Mouse (Mus musculus): Measurements from ENCODE around the gene Usp36. TPM values are rescaled to one million over a fixed set of nuclear protein-coding genes. Genes with fewer than 3 reads are reported as not detected.

Gene Usp36
- polyA plus RNA-seq, 1 experiment: 19.4 TPM

GRCm38 (mm10) chr11:118254159-118254951 lies 35.7 kb downstream of the Usp36 start:
- 0 out of 2 replicates have a peak, but pooled peaks cover 2% of the 10 kb centered on the region for H3K4me1 ChIP-seq (ENCODE audit: control insufficient read depth, insufficient read depth, low read length)
- no peak overlapping the region for H3K4me3 ChIP-seq (ENCODE audit: insufficient read depth, low read length)
- no peak for TF ChIP-seq CTCF (IDR thresholded peaks at IDR 0.05; ENCODE audit: borderline replicate concordance, insufficient read depth, low read length)
- TF ChIP-seq POLR2A (IDR thresholded peaks at IDR 0.05; ENCODE audit: low read depth, low read length): no peak
- H3K27ac ChIP-seq (ENCODE audit: insufficient read depth, low read length): no peak overlapping the region

GRCm38 (mm10) chr11:118253447-118254158 lies 36.4 kb downstream of the Usp36 start:
- H3K4me3 ChIP-seq (ENCODE audit: insufficient read depth, low read length): no peak overlapping the region
- H3K4me1 ChIP-seq (ENCODE audit: control insufficient read depth, insufficient read depth, low read length): 0 out of 2 replicates have a peak, but pooled peaks cover 5% of the 10 kb centered on the region
- TF ChIP-seq CTCF (IDR thresholded peaks at IDR 0.05; ENCODE audit: borderline replicate concordance, insufficient read depth, low read length) (no peak), POLR2A (IDR thresholded peaks at IDR 0.05; ENCODE audit: low read depth, low read length) (no peak)
- no peak overlapping the region for H3K27ac ChIP-seq (ENCODE audit: insufficient read depth, low read length)

- peaks cover 5% of the 10 kb centered on the region; the same call in 1 of the 2 replicates for H3K4me1 ChIP-seq (ENCODE audit: control insufficient read depth, insufficient read depth, low read length)
- TF ChIP-seq POLR2A (IDR thresholded peaks at IDR 0.05; ENCODE audit: low read depth, low read length) (no peak; the same call in 1 of the 2 replicates), CTCF (IDR thresholded peaks at IDR 0.05; ENCODE audit: borderline replicate concordance, insufficient read depth, low read length) (no peak)
- H3K27ac ChIP-seq (ENCODE audit: insufficient read depth, low read length): no peak overlapping the region
- H3K4me3 ChIP-seq (ENCODE audit: insufficient read depth, low read length): peak overlapping the region; percentile 10
Measured at GRCm38 (mm10) chr11:118249012-118249383, 41.0 kb downstream of the Usp36 start.

GRCm38 (mm10) chr11:118248150-118249011 lies 41.7 kb downstream of the Usp36 start, which contains the start of gene Cyth1:
TSS of gene Cyth1 (minus strand) at chr11:118248592.
- peak within 1 kb of the TSS; percentile 57 for H3K4me3 ChIP-seq (ENCODE audit: insufficient read depth, low read length)
- TF ChIP-seq CTCF (IDR thresholded peaks at IDR 0.05; ENCODE audit: borderline replicate concordance, insufficient read depth, low read length) (no peak), POLR2A (IDR thresholded peaks at IDR 0.05; ENCODE audit: low read depth, low read length) (peak; percentile 92)
- H3K4me1 ChIP-seq (ENCODE audit: control insufficient read depth, insufficient read depth, low read length): peaks cover 5% of the 10 kb centered on the region; the same call in 1 of the 2 replicates
- H3K27ac ChIP-seq (ENCODE audit: insufficient read depth, low read length): no peak within 1 kb of the TSS

- H3K4me3 ChIP-seq (ENCODE audit: insufficient read depth, low read length): peak overlapping the region; percentile 57
- no peak for TF ChIP-seq CTCF (IDR thresholded peaks at IDR 0.05; ENCODE audit: borderline replicate concordance, insufficient read depth, low read length)
- no peak for TF ChIP-seq POLR2A (IDR thresholded peaks at IDR 0.05; ENCODE audit: low read depth, low read length)
- no peak overlapping the region for H3K27ac ChIP-seq (ENCODE audit: insufficient read depth, low read length)
- H3K4me1 ChIP-seq (ENCODE audit: control insufficient read depth, insufficient read depth, low read length): peaks cover 5% of the 10 kb centered on the region; the same call in 1 of the 2 replicates
Measured at GRCm38 (mm10) chr11:118247359-118248095, 42.5 kb downstream of the Usp36 start.

- H3K27ac ChIP-seq (ENCODE audit: insufficient read depth, low read length): no peak overlapping the region
- peaks cover 5% of the 10 kb centered on the region; the same call in 1 of the 2 replicates for H3K4me1 ChIP-seq (ENCODE audit: control insufficient read depth, insufficient read depth, low read length)
- no peak for TF ChIP-seq CTCF (IDR thresholded peaks at IDR 0.05; ENCODE audit: borderline replicate concordance, insufficient read depth, low read length)
- TF ChIP-seq POLR2A (IDR thresholded peaks at IDR 0.05; ENCODE audit: low read depth, low read length): no peak
- peak overlapping the region; percentile 57 for H3K4me3 ChIP-seq (ENCODE audit: insufficient read depth, low read length)
Measured at GRCm38 (mm10) chr11:118246724-118247123, 43.3 kb downstream of the Usp36 start.

- H3K4me1 ChIP-seq (ENCODE audit: control insufficient read depth, insufficient read depth, low read length): peaks cover 5% of the 10 kb centered on the region; the same call in 1 of the 2 replicates
- no peak overlapping the region for H3K27ac ChIP-seq (ENCODE audit: insufficient read depth, low read length)
- H3K4me3 ChIP-seq (ENCODE audit: insufficient read depth, low read length): no peak overlapping the region
- no peak for TF ChIP-seq CTCF (IDR thresholded peaks at IDR 0.05; ENCODE audit: borderline replicate concordance, insufficient read depth, low read length)
- TF ChIP-seq POLR2A (IDR thresholded peaks at IDR 0.05; ENCODE audit: low read depth, low read length): no peak
Measured at GRCm38 (mm10) chr11:118245130-118245529, 44.9 kb downstream of the Usp36 start.

GRCm38 (mm10) chr11:118243627-118244261 lies 46.3 kb downstream of the Usp36 start:
- H3K4me1 ChIP-seq (ENCODE audit: control insufficient read depth, insufficient read depth, low read length): peaks cover 4% of the 10 kb centered on the region
- TF ChIP-seq POLR2A (IDR thresholded peaks at IDR 0.05; ENCODE audit: low read depth, low read length) (no peak), CTCF (IDR thresholded peaks at IDR 0.05; ENCODE audit: borderline replicate concordance, insufficient read depth, low read length) (no peak)

More at GRCm38 (mm10) chr11:118243627-118244261, 46.3 kb downstream of the Usp36 start:
- no peak overlapping the region for H3K4me3 ChIP-seq (ENCODE audit: insufficient read depth, low read length)
- H3K27ac ChIP-seq (ENCODE audit: insufficient read depth, low read length): no peak overlapping the region
